Mouse (Mus musculus): ENCODE measurements around the gene Celf1. TPM values are rescaled to one million over a fixed set of nuclear protein-coding genes. Genes with fewer than 3 reads are reported as not detected.

The Celf1 gene
- polyA plus RNA-seq, 1 experiment from 2014 or later = 66.7 TPM

GRCm38 (mm10) chr2:90941744-90942143 is 1.6 kb downstream of the Celf1 start:
- no peak overlapping the region for H3K9ac ChIP-seq
- H3K9me3 ChIP-seq (replicated peaks) = no peaks in the 10 kb centered on the region
- H3K4me1 ChIP-seq = peaks cover 28% of the 10 kb centered on the region
- ATAC-seq (ENCODE audit: insufficient number of reproducible peaks, low FRiP score, low TSS enrichment, low read depth) = no peak
- H3K27ac ChIP-seq (replicated peaks) = peak overlapping the region; percentile 96; the same call in 1 of the 2 replicates
- H3K27me3 ChIP-seq = no peaks in the 10 kb centered on the region
- peak overlapping the region; percentile 98 for H3K4me3 ChIP-seq (replicated peaks)
- H3K4me2 ChIP-seq (replicated peaks) = peak overlapping the region; percentile 54
- H3K36me3 ChIP-seq = no peaks in the 10 kb centered on the region
- 52% methylated on average over 2 of the region's 2 CpGs for WGBS

- Histone ChIP-seq H3K36me3 (no peaks in the 10 kb centered on the region), H3K27me3 (no peaks in the 10 kb centered on the region), H3K4me3 (replicated peaks) (no peak overlapping the region), H3K4me2 (replicated peaks) (no peak overlapping the region), H3K27ac (replicated peaks) (no peak overlapping the region), H3K4me1 (no peaks in the 10 kb centered on the region; the same call in 1 of the 2 replicates), H3K9me3 (replicated peaks) (no peaks in the 10 kb centered on the region), H3K9ac (no peak overlapping the region)
- 85% methylated on average over 5 of the region's 5 CpGs for WGBS
- ATAC-seq (ENCODE audit: insufficient number of reproducible peaks, low FRiP score, low TSS enrichment, low read depth) = no peak
These were observed 10.0 kb downstream of the Celf1 start for GRCm38 (mm10) chr2:90950149-90950548.

- Histone ChIP-seq H3K9me3 (replicated peaks) (no peaks in the 10 kb centered on the region), H3K9ac (no peak overlapping the region), H3K27ac (replicated peaks) (no peak overlapping the region), H3K36me3 (no peaks in the 10 kb centered on the region), H3K4me1 (no peaks in the 10 kb centered on the region; the same call in 1 of the 2 replicates), H3K27me3 (no peaks in the 10 kb centered on the region), H3K4me2 (replicated peaks) (no peak overlapping the region), H3K4me3 (replicated peaks) (no peak overlapping the region)
- no peak for ATAC-seq (ENCODE audit: insufficient number of reproducible peaks, low FRiP score, low TSS enrichment, low read depth)
These were observed 10.5 kb downstream of the Celf1 start for GRCm38 (mm10) chr2:90950582-90951194.

GRCm38 (mm10) chr2:90953461-90953860 is 13.3 kb downstream of the Celf1 start:
- Histone ChIP-seq H3K36me3 (no peaks in the 10 kb centered on the region; the same call in 1 of the 2 replicates), H3K9ac (no peak overlapping the region), H3K4me1 (no peaks in the 10 kb centered on the region; the same call in 1 of the 2 replicates), H3K4me2 (replicated peaks) (no peak overlapping the region), H3K9me3 (replicated peaks) (no peaks in the 10 kb centered on the region), H3K27ac (replicated peaks) (no peak overlapping the region), H3K27me3 (no peaks in the 10 kb centered on the region), H3K4me3 (replicated peaks) (no peak overlapping the region)
- ATAC-seq (ENCODE audit: insufficient number of reproducible peaks, low FRiP score, low TSS enrichment, low read depth) = no peak
- WGBS = 79% methylated on average over 3 of the region's 3 CpGs

GRCm38 (mm10) chr2:90956053-90956452 is 15.9 kb downstream of the Celf1 start:
- Histone ChIP-seq H3K4me3 (replicated peaks) (no peak overlapping the region), H3K36me3 (no peaks in the 10 kb centered on the region; the same call in 1 of the 2 replicates), H3K4me2 (replicated peaks) (no peak overlapping the region), H3K27me3 (no peaks in the 10 kb centered on the region), H3K9me3 (replicated peaks) (no peaks in the 10 kb centered on the region), H3K27ac (replicated peaks) (no peak overlapping the region), H3K4me1 (no peaks in the 10 kb centered on the region), H3K9ac (no peak overlapping the region)
- WGBS = 49% methylated on average over 1 of the region's 1 CpGs
- no peak for ATAC-seq (ENCODE audit: insufficient number of reproducible peaks, low FRiP score, low TSS enrichment, low read depth)

- no peak for ATAC-seq (ENCODE audit: insufficient number of reproducible peaks, low FRiP score, low TSS enrichment, low read depth)
- Histone ChIP-seq H3K4me3 (replicated peaks) (no peak overlapping the region), H3K4me1 (no peaks in the 10 kb centered on the region), H3K9me3 (replicated peaks) (no peaks in the 10 kb centered on the region), H3K27ac (replicated peaks) (no peak overlapping the region), H3K4me2 (replicated peaks) (no peak overlapping the region), H3K27me3 (no peaks in the 10 kb centered on the region), H3K36me3 (no peaks in the 10 kb centered on the region; the same call in 1 of the 2 replicates), H3K9ac (no peak overlapping the region)
- 80% methylated on average over 3 of the region's 3 CpGs for WGBS
These were observed 18.7 kb downstream of the Celf1 start for GRCm38 (mm10) chr2:90958856-90959255.

GRCm38 (mm10) chr2:90960012-90960411 is 19.8 kb downstream of the Celf1 start:
- Histone ChIP-seq H3K4me1 (peaks cover 6% of the 10 kb centered on the region; the same call in 1 of the 2 replicates), H3K4me3 (replicated peaks) (no peak overlapping the region), H3K4me2 (replicated peaks) (no peak overlapping the region), H3K36me3 (no peaks in the 10 kb centered on the region; the same call in 1 of the 2 replicates), H3K9ac (no peak overlapping the region), H3K9me3 (replicated peaks) (no peaks in the 10 kb centered on the region), H3K27me3 (no peaks in the 10 kb centered on the region), H3K27ac (replicated peaks) (no peak overlapping the region)
- WGBS = 93% methylated on average over 2 of the region's 2 CpGs
- ATAC-seq (ENCODE audit: insufficient number of reproducible peaks, low FRiP score, low TSS enrichment, low read depth) = no peak

- WGBS = 88% methylated on average over 1 of the region's 1 CpGs
These were observed 23.1 kb downstream of the Celf1 start for GRCm38 (mm10) chr2:90963304-90963703.

GRCm38 (mm10) chr2:90964811-90965465 is 24.8 kb downstream of the Celf1 start:
- Histone ChIP-seq H3K9ac (no peak overlapping the region), H3K36me3 (no peaks in the 10 kb centered on the region), H3K4me1 (peaks cover 6% of the 10 kb centered on the region; the same call in 1 of the 2 replicates), H3K4me2 (replicated peaks) (no peak overlapping the region), H3K27me3 (no peaks in the 10 kb centered on the region), H3K4me3 (replicated peaks) (no peak overlapping the region), H3K27ac (replicated peaks) (peak overlapping the region; percentile 3; the same call in 1 of the 2 replicates), H3K9me3 (replicated peaks) (no peaks in the 10 kb centered on the region)
- WGBS = 59% methylated on average over 7 of the region's 7 CpGs
- ATAC-seq (ENCODE audit: insufficient number of reproducible peaks, low FRiP score, low TSS enrichment, low read depth) = no peak

More at GRCm38 (mm10) chr2:90963304-90963703, 23.1 kb downstream of the Celf1 start:
- no peak for ATAC-seq (ENCODE audit: insufficient number of reproducible peaks, low FRiP score, low TSS enrichment, low read depth)
- Histone ChIP-seq H3K4me1 (peaks cover 6% of the 10 kb centered on the region; the same call in 1 of the 2 replicates), H3K4me3 (replicated peaks) (no peak overlapping the region), H3K9me3 (replicated peaks) (no peaks in the 10 kb centered on the region), H3K27ac (replicated peaks) (no peak overlapping the region), H3K4me2 (replicated peaks) (no peak overlapping the region), H3K27me3 (no peaks in the 10 kb centered on the region), H3K9ac (no peak overlapping the region), H3K36me3 (no peaks in the 10 kb centered on the region; the same call in 1 of the 2 replicates)

- H3K9me3 ChIP-seq (replicated peaks) = no peaks in the 10 kb centered on the region
- no peak overlapping the region for H3K9ac ChIP-seq
- peaks cover 6% of the 10 kb centered on the region; the same call in 1 of the 2 replicates for H3K4me1 ChIP-seq
- H3K27me3 ChIP-seq = no peaks in the 10 kb centered on the region
- H3K36me3 ChIP-seq = no peaks in the 10 kb centered on the region
- 70% methylated on average over 2 of the region's 2 CpGs for WGBS
- 0 out of 2 replicates have a peak overlapping the region, but pooled peaks have one; percentile 3 for H3K27ac ChIP-seq (replicated peaks)
- no peak overlapping the region for H3K4me2 ChIP-seq (replicated peaks)
- ATAC-seq (ENCODE audit: insufficient number of reproducible peaks, low FRiP score, low TSS enrichment, low read depth) = no peak
- no peak overlapping the region for H3K4me3 ChIP-seq (replicated peaks)
These were observed 25.4 kb downstream of the Celf1 start for GRCm38 (mm10) chr2:90965466-90966080.

GRCm38 (mm10) chr2:90970606-90971005 is 30.4 kb downstream of the Celf1 start:
- ATAC-seq (ENCODE audit: insufficient number of reproducible peaks, low FRiP score, low TSS enrichment, low read depth) = no peak
- no peak overlapping the region for H3K4me2 ChIP-seq (replicated peaks)
- H3K9me3 ChIP-seq (replicated peaks) = no peaks in the 10 kb centered on the region
- no peak overlapping the region for H3K9ac ChIP-seq
- H3K27ac ChIP-seq (replicated peaks) = 0 out of 2 replicates have a peak overlapping the region, but pooled peaks have one; percentile 28
- H3K4me3 ChIP-seq (replicated peaks) = no peak overlapping the region
- H3K27me3 ChIP-seq = no peaks in the 10 kb centered on the region
- no peaks in the 10 kb centered on the region for H3K36me3 ChIP-seq
- no peaks in the 10 kb centered on the region for H3K4me1 ChIP-seq
